Mouse (Mus musculus): ENCODE results near the gene Shank3. TPM values are rescaled to one million over a fixed set of nuclear protein-coding genes. Genes with fewer than 3 reads are reported as not detected.

Gene Shank3
- total RNA-seq, 2 experiments from 2014 or later, result 48.2 to 53.3 TPM

DNA sequence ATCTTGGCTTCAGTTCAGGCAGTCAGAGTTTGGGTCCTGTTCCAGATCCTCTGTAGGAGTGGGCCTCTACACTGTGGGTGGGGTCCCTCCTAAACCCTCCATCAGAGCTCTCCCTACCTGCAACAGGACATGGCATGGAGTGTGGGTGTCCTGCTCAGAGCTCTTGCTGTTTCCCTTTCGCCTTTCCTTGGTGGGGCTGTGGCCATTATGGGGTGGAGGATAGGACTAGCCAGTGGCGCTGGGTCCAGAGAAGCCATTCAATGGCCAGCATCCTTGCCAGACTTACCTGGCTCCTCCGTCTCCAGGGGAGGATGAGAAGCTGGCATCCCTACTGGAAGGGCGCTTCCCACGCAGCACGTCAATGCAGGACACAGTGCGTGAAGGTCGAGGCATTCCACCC, 47.9 kb downstream of the Shank3 start:
- intact Hi-C loops (cut with DNase I), result no loop called here
- no peak for DNase-seq (ENCODE audit: low spot score)

DNA sequence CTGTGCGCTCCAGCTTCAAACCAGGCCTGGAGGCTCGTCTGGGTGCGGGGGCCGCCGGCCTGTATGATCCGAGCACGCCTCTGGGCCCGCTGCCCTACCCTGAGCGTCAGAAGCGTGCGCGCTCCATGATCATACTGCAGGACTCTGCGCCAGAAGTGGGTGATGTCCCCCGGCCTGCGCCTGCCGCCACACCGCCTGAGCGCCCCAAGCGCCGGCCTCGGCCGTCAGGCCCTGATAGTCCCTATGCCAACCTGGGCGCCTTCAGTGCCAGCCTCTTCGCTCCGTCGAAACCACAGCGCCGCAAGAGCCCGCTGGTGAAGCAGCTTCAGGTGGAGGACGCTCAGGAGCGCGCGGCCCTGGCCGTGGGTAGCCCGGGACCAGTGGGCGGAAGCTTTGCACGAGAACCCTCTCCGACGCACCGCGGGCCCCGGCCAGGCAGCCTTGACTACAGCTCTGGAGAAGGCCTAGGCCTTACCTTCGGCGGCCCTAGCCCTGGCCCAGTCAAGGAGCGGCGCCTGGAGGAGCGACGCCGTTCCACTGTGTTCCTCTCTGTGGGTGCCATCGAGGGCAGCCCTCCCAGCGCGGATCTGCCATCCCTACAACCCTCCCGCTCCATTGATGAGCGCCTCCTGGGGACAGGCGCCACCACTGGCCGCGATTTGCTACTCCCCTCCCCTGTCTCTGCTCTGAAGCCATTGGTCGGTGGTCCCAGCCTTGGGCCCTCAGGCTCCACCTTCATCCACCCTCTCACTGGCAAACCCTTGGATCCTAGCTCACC, 48.6 kb downstream of the Shank3 start:
- DNase-seq (ENCODE audit: low spot score), result no peak
- intact Hi-C loops (cut with DNase I), result no loop called here

GRCm38 (mm10) chr15:89548837-89549236, 49.4 kb downstream of the Shank3 start:
- intact Hi-C loops (cut with DNase I), result no loop called here
- DNase-seq (ENCODE audit: low spot score), result no peak

GRCm38 (mm10) chr15:89550506-89550905, 51.1 kb downstream of the Shank3 start:
- intact Hi-C loops (cut with DNase I), result no loop called here
- DNase-seq (ENCODE audit: low spot score), result no peak

DNA sequence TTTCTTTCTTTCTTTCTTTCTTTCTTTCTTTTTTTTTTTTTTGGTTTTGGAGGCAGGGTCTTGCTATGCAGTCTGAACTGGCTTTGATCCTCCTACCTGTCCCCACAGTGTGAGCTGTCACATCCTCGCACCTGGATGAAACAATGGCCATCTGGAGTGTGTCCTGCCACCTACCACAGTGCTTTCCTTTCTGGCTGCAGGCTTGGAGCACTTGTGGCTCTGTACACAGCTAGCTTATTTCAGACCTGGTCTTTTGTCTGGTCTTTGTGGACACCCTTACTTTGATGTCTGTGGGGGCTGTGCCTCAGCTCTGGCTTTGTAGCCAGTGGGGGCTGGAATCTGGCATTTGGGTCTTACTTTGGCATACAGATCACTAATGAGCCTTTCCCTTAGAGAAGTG, 52.3 kb downstream of the Shank3 start:
- intact Hi-C loops (cut with DNase I), result no loop called here
- DNase-seq (ENCODE audit: low spot score), result no peak

DNA sequence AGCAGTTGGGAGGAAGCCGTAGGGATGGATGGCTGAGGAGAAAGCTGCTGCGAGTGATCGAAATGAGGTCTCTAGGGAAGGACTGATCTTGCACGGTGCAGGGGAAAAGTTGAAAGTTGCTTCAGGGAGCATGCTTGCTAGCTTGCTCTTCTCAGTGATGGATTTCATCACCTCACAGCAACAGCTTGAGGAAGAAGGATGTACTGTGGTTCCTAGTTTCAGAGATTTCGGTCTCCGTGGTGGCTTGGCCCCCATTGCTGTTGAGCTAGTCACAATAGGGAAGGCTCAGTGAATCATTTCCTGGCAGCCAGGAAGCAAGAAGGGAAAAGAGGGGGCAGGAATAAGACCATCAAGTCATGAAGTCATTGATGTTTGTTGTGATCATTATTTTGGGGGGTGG, 56.2 kb downstream of the Shank3 start:
- intact Hi-C loops (cut with DNase I), result no loop called here
- DNase-seq (ENCODE audit: low spot score), result no peak

GRCm38 (mm10) chr15:89556401-89557178, 57.2 kb downstream of the Shank3 start:
- no peak for DNase-seq (ENCODE audit: low spot score)
- intact Hi-C loops (cut with DNase I), result no loop called here

DNA sequence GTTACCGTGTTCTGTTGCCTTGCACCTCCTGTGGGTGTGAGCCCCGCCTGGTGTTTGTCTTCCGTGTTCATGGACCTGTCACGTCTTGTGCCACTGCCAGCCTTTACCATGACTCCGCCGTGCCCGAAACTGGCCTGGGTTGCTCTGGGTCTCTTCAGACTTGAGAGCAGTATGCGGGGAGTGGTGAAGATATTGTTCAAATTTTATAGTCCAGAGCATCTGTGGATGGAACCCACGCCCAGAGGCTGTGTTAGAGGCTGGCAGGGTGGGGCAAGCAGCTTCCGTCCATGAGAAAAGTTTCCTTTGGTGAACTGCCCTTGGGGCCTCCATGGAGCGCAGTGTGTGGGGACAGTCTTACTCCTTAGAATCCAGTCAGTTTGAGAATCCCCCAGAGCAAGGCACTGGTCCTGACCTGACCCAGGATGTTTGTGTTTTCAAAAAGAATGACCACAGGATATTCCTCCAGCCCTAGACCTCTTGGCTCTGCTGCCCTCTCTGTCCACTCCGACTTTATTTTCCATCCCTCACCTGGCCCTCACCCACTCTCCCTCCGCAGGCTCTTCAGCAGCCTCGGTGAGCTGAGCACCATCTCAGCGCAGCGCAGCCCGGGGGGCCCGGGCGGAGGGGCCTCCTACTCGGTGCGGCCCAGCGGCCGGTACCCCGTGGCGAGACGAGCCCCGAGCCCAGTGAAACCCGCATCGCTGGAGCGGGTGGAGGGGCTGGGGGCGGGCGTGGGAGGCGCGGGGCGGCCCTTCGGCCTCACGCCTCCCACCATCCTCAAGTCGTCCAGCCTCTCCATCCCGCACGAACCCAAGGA, 58.0 kb downstream of the Shank3 start:
- intact Hi-C loops (cut with DNase I), result no loop called here
- no peak for DNase-seq (ENCODE audit: low spot score)

DNA sequence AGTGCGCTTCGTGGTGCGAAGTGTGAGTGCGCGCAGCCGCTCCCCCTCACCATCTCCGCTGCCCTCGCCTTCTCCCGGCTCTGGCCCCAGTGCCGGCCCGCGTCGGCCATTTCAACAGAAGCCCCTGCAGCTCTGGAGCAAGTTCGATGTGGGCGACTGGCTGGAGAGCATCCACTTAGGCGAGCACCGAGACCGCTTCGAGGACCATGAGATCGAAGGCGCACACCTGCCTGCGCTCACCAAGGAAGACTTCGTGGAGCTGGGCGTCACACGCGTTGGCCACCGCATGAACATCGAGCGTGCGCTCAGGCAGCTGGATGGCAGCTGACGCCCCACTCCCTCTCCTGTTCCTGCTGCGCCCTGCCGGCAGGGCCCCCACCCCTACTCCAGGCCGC, 58.6 kb downstream of the Shank3 start:
- intact Hi-C loops (cut with DNase I), result no loop called here
- no peak for DNase-seq (ENCODE audit: low spot score)

DNA sequence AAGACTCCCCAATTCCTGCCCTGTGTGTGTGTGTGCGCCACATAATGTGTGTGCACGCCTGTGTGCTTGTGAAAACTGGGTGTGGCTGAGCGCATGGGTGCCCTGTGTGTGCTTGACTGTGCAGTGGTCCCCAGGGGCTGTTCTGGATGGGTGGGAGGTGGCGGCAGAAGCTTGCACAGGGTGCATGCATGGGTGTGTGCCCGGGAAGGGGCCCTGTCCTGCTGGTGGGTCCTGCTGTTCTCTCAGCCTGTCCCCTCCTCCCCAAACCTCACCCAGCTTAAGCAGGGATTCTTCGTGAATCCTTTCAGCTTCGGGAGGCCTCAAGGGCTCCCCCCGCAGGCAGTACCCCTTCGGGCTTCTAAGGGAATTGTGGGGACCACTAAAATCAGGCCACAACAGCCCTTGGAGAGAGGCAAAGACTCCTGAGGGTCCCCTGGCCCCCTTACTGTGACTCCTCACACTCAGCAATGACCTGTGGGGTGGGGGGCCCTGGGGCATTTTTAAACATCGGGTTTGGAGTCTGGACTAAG, 59.8 kb downstream of the Shank3 start:
- DNase-seq (ENCODE audit: low spot score), result no peak
- intact Hi-C loops (cut with DNase I), result no loop called here

- intact Hi-C loops (cut with DNase I), result no loop called here
- no peak for DNase-seq (ENCODE audit: low spot score)
Observed at GRCm38 (mm10) chr15:89568114-89568513, 68.7 kb downstream of the Shank3 start, which contains the start of gene Acr. Acr (plus strand) TSS chr15:89568326.

DNA sequence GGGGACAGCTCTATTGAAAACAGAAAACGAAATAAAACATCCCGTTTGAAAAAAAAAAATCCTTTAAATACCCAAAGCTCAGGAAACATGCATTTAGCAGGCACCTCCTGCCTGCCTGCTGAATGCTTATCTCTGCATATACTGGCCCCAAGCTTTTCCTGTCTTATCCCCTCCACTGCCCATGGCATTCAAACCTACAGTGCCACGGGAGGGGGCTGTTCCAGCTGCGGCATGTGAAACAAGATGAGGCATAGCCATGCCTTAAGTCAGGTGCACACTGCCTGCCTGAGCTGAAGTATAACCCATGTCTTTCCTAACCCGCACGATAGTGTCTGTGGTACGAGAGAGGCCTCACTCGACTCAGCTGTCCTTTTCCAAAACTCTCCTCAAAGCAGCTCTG, 72.7 kb downstream of the Shank3 start:
- no peak for DNase-seq (ENCODE audit: low spot score)
- intact Hi-C loops (cut with DNase I), result no loop called here

DNA sequence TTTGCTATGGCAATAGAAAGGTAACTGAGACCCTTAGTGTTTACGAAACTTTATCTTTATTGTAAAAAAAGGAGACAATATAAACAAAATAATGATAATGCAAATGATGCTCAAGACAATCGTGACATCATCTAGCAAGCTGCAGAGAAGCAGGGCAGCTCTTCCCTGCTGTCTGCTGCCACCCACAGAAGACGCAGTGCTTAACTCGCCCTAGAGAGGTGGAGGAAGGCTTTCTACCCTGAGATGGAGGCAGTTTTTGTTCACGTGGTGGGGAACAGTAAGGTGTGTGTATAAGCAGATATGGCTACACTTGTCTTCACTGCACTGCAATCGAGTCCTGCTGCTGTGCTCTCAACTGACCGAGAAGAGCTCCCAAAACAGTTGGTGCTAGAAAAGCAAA, 83.1 kb downstream of the Shank3 start:
- no peak for DNase-seq (ENCODE audit: low spot score)

DNA sequence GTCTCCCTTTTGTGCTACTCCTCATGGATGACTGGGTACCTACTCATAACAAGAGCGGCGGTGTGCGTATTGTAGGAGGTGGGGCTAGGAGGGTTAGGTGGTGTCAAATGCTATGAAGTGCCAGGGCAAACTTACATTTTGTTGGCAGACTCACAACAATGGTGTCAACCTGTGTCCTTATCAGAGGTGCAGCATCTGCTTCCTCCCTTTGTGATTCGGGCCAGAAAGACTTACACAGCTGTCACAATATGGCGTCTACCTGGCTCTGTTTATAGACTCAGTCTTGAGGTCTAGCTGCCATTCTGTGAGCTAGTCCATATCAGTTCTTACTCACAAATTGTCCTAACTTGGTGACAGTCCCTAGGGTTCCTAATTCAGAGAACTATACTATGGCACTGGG, 85.7 kb downstream of the Shank3 start:
- intact Hi-C loops (cut with DNase I), result no loop called here
- no peak for DNase-seq (ENCODE audit: low spot score)

More for the DNA sequence above, 83.1 kb downstream of the Shank3 start:
- intact Hi-C loops (cut with DNase I), result no loop called here

DNA sequence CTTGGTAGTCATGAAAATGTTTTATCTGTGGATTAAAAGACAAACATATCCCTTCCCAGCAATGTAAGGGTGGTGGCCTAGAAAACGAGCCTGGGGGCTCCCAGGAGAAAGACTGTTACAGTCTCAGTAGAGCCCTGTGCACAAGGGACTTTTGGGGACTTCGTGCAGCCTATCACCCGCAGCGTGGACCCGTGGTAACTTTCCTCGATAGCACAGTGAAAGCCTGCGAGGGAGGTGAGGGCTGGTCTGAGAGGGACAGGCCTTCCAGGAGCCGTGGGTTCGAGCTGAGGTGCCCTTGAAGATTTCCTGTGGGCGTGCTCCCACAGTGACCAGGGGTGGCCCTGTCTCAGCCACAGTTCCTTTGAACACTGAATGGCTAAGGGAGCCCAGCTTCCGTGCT, 86.2 kb downstream of the Shank3 start:
- no peak for DNase-seq (ENCODE audit: low spot score)
- intact Hi-C loops (cut with DNase I), result no loop called here

GRCm38 (mm10) chr15:89589146-89589545, 89.7 kb downstream of the Shank3 start:
- intact Hi-C loops (cut with DNase I), result no loop called here
- DNase-seq (ENCODE audit: low spot score), result no peak

DNA sequence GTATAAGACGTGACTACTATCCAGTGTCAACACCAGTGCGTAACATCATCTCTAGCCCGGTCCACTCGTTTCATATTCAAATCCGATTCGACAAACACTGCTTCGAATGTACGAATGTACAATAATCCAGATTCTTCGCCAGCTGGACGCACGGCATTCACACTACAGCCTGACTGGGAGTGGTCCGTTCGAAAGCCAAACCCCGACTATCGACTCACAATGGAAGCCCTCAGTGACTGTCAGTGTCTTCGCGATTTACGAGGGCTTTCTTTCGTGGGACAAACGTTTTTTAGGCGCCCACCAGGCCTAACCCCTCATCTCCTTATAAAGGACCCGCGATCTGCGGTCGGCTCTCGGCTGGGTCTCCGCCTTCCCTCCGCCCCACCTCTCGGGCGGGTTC, 91.9 kb downstream of the Shank3 start:
- no peak for DNase-seq (ENCODE audit: low spot score)
- intact Hi-C loops (cut with DNase I), result no loop called here

- intact Hi-C loops (cut with DNase I), result no loop called here
- peak; percentile 75 for DNase-seq (ENCODE audit: low spot score)
Observed at GRCm38 (mm10) chr15:89591723-89592455, 92.5 kb downstream of the Shank3 start, which contains the start of gene Rabl2. Rabl2 (minus strand) TSS chr15:89591923.

DNA sequence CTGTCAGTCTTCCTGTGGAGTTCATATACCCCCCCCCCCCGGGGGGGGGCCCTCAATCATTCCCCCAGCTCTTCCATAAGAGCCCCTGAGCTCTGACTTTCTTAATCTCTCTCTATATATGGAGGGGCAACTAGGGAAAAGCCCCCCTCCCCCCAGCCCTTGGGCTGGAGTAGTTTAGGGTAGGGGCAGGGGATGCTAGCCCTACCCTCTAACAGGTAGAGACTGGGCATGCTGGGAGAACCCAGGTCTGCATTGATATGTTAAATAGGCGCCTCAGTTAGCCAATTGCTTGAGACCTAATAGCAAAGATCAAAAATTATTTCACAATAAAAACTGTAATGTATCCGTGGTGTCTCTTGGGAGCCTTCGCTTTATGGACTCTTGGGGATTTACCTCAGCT, 93.1 kb downstream of the Shank3 start:
- no peak for DNase-seq (ENCODE audit: low spot score)
- intact Hi-C loops (cut with DNase I), result no loop called here
